Mouse (Mus musculus) kidney, adult 9 months (tissue): Measurements from ENCODE around the gene Celf2.
"Not testable (repeated sequence)": the region's sequence is repeated elsewhere in the genome, so short reads cannot be mapped to it uniquely, and the experiment has no call there.

Source experiments
- DNase-seq: peaks from one replicate; pipeline ENCODE4 v3.0.0; 2022

The Celf2 gene

GRCm38 (mm10) chr2:7509463-7509862, at the start of gene Celf2:
TSS of gene Celf2 (minus strand) at chr2:7509563.
- DNase-seq: not testable (repeated sequence)

GRCm38 (mm10) chr2:7555144-7555892, 46.0 kb upstream of the Celf2 start:
- DNase-seq: no peak

DNA sequence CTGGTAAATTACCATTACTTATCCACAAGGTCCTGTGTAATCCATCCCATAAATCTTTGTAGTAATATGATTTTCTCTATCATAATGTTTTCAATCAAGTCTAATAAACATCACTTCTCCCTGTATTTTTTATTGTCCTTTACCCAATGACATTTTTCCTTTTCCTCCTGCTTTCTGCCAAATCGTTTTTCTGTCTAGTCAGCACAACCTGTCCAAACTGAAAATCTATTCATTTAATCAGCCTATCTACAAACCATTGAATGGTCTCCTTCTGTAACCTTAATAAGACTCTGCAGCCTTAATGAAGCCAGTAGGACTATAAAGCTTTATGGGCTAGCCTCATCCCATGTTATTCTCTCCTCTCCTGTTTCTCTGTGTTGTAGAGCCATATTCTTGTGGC, 45.2 kb upstream of the Celf2 start:
- no peak for DNase-seq

DNA sequence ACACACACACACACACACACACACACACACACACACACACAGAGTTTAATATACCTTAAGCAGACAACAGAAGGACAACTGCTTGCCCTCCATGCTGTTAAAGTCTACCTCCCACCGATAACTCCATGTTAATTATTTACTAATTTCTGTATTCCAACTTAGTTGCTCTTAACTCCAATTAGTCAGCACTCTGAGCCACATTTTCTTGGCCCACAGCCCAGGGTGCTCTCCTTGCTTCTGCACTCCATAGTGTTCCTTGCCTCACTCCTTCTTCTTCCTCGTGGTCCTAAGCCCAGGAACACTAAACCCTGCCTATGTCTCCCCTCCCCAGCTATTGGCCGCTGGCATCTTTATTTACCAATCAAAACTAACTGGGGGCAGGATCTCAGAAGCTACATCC, 43.5 kb upstream of the Celf2 start:
- peak; percentile 74 for DNase-seq

DNA sequence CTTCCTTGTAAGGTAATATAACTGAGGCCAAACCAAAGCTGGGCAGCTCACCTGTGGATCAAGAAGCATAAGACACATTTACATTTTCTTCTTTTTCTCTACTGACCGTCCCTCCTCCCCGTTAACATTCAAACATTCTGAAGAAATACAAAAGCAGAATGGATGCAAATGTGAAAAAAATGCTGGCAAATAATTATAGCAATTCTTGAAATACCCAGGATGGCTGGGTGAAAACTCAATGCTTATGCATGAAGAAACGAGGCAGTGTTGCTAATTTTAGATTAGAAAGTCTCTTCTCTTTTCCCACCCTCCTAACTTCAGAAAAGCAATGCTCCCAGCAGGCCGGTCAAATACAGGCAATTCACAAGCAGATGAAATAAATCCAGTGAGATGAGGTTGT, 39.5 kb upstream of the Celf2 start:
- no peak for DNase-seq

DNA sequence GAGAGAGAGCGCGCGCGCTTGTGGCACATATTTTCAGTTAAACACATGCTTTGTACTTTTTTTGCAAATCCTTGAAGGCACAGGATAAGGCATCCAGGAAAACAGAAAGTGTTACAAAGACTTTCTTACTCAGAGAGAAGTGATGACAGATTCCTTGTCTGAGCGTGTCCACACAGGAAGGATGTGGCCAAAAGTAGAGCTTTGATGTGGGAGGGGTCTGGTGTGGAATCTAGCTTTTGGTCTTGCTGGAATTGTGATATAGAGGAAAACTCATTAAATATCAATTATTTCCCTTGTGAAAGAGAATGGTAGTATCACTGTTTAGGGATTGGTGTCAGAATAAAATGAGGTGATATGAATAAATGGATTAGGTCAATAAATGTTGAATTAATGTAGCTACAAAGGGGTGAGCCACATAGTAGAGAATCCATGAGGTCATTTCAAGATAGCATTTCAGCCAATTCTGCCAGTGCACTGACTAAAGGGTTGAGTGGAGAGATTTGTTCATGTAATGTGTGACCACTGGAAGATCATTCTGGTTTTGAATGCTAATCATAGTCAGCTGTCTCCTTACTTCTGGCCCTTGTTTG, 25.3 kb upstream of the Celf2 start:
- DNase-seq: no peak

DNA sequence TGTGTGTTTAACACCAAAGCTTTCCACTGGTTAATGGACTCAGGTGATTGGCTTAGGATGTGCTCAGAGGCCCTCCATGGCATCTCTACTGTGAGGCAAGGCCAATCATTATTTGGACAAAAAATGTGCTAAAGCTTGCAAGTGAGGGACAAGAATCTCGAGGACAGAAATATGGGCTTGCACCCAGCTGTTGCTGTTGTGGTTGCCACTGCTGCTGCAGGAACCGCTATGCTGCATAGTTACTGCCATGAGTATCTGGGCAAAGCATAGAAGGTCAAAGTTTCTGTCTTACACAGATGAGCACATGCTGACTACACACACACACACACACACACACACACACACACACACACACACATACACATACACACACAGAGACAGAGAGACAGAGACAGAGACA, 24.8 kb upstream of the Celf2 start:
- DNase-seq: no peak

- DNase-seq: no peak
Observed at GRCm38 (mm10) chr2:7531185-7531960, 22.0 kb upstream of the Celf2 start.

- DNase-seq: no peak
Observed at GRCm38 (mm10) chr2:7530461-7531184, 21.3 kb upstream of the Celf2 start.

GRCm38 (mm10) chr2:7529637-7530036, 20.3 kb upstream of the Celf2 start:
- no peak for DNase-seq

DNA sequence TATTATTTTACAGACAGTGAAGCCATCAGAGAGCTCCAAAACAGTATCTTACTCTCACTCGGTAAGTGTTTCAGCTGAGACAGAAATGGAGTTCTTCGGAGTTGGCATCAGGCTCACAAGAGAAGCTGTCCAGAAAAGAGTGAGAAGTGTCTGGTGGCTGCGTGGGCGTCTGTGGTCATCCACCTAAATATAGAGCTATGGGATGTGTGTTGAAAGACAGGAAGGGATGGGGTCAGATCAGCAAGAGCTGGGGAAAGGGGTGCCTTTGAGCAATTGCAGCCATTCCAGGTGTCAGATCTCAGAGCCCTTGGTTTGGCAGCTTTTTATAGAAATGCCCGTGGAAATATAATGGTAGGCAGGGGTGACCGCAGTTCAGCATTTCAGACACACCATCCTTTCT, 17.3 kb upstream of the Celf2 start:
- no peak for DNase-seq

- no peak for DNase-seq
Observed at GRCm38 (mm10) chr2:7519473-7519872, 10.1 kb upstream of the Celf2 start.

- no peak for DNase-seq
Observed at GRCm38 (mm10) chr2:7493420-7493819, 15.9 kb downstream of the Celf2 start.

DNA sequence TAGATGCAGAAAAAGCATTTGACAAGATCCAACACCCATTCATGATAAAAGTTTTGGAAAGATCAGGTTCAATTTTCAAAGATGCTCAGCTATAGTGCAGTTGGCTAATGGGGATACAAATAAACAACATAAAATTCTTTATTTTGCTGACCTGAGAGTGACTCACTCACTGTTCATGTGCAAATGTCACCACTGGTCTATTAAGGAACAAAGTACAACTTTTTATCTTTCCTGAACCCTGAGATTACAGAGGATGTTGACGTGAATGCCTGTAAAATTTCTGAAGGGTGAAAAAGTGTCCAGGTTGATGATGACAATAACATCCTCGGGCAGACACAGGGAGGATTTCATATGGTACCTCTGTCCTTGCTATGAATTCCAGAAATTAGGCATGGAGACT, 24.4 kb downstream of the Celf2 start:
- DNase-seq: no peak

DNA sequence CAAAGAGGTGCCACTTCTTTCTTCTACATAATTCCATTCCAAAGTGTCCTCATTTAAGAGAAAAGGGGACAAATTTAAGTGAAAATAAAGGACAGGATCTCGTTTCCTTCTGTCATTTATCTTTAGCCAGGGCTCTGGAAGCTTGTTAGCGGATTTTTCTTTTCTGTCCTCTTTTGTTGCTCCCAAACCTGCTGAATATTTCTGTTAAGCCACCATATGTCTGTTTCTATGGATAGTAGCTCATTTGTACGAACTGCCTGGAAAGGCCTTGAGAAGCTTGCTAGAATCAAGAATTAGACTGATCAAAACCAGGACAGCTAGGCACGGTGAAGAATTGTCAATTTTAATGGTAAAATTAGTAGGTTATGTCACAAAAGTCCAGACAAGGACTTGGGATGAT, 27.3 kb downstream of the Celf2 start:
- DNase-seq: no peak

GRCm38 (mm10) chr2:7460329-7461056, 48.9 kb downstream of the Celf2 start:
- DNase-seq: no peak

DNA sequence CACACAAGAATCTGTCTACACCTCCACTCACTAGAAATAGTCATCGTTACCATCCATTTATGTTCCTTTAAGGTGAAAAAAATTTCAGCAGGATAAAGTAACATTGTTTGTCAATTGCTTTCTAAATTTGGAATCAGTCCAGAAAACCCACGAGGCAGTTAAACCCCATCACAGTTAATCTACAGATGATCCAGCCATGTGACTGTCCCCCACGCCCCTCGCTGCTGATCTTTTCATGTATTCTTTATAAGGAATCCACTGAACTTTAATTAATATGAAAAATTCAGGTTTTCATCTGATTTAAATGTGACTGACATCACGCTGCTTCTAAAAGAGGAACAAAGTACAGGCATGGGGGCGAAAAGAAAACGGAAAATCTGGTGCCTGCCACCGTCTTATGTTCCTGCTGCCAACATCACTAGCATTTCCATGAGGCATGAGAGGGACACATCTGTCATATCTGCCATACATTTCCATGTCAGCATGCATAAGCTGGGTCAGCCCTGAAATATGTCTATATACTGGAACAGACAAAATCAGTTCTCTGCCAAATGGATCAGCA, 70.6 kb downstream of the Celf2 start:
- no peak for DNase-seq

DNA sequence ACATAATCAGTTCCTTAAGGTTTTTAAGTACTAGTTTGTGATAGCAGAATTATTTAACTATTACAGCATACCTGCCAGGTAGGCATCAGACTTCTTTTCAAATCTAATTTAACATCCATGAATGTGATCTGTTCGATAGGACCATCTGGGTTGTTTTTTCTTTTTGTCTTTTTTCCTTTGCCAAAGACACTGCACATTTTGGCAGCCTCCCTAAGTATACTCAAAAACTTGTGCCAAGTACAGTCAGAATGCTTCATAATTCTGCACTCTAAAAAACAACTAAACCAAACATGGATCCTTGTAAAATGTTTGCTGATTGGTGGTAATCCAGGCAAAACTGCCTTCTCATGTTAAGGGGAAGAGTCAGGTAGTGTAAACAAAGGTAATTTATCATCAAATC, 82.9 kb downstream of the Celf2 start:
- DNase-seq: no peak

GRCm38 (mm10) chr2:7400530-7400929, 108.8 kb downstream of the Celf2 start:
- DNase-seq: no peak

- no peak for DNase-seq
Observed at GRCm38 (mm10) chr2:7395935-7396334, 113.4 kb downstream of the Celf2 start.

- DNase-seq: no peak
Observed at GRCm38 (mm10) chr2:7395473-7395872, 113.9 kb downstream of the Celf2 start.

DNA sequence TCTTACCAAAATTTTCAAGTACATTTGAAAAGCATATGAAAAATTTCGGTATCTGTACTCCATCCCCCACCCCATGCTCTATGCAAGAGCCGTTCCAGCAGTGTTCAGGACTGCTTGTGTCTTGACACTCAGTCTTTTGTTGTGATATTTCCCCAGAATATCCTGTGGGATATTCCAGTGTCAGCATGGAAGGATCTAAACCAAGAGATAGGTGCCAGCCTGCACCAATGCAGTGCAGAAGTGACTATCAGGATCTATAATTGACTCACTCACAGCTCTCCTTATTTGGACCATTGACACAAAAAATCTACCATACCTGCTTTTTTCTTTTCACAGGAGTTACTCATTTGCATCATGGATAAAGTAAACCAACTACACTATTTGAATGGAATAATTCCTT, 116.9 kb downstream of the Celf2 start:
- DNase-seq: no peak
